Mouse (Mus musculus) E14TG2a.4 (cell line): ENCODE measurements around the gene B4galnt2.

ENCODE experiments used
- H3K27me3 ChIP-seq: 2 replicates; pipeline ENCODE4 v1.6.1; 2014; ENCODE audit warnings: low read length, control low read depth; ENCODE audit not compliant: insufficient read depth
- H3K36me3 ChIP-seq: 2 replicates; pipeline ENCODE4 v1.6.1; 2014; ENCODE audit warnings: low read length, control low read depth; ENCODE audit not compliant: insufficient read depth
- H3K4me1 ChIP-seq: replicated peaks from 2 replicates; pipeline ENCODE4 v1.6.1; 2014; ENCODE audit warnings: low read depth, low read length, control low read depth
- H3K4me3 ChIP-seq: replicated peaks from 2 replicates; pipeline ENCODE4 v1.5.1; 2014; ENCODE audit warnings: mild to moderate bottlenecking, low read length
- H3K9me3 ChIP-seq: 2 replicates; pipeline ENCODE4 v1.6.1; 2014; ENCODE audit warnings: low read length, control low read depth
- CTCF ChIP-seq: conservative IDR thresholded peaks from 2 replicates; pipeline ENCODE4 v1.5.1; 2014; ENCODE audit warnings: low read length
- NANOG ChIP-seq: IDR thresholded peaks from 2 replicates; pipeline ENCODE4 v1.6.1; 2014; ENCODE audit warnings: borderline replicate concordance, low read length, mixed read lengths
- POU5F1 ChIP-seq: IDR thresholded peaks from 2 replicates; pipeline ENCODE4 v1.6.1; 2014; ENCODE audit warnings: low read length, borderline replicate concordance

B4galnt2 gene

DNA sequence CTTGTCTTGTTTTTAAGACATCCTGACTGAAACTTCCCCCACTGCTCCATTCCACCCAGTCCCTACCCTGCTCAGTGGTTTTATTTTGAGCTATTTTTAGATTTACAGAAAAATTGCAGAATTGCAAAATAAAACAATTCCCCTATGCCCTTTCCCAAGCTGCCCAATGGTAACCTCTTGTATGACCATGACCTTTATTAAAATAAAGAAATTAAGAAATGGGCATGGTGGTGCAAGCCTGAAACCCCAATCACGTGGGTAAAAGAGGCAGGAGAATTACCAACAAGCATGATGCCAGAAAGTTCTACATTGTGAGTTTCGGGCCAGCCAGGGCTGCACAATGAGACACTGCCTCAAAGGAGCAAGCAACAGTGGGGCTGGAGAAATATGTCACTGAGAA, 63.8 kb downstream of the B4galnt2 start:
- H3K36me3 ChIP-seq, result no peaks in the 10 kb centered on the region
- H3K9me3 ChIP-seq, result peaks cover 9% of the 10 kb centered on the region
- no peak for TF ChIP-seq CTCF
- TF ChIP-seq POU5F1, result no peak
- no peak for TF ChIP-seq NANOG
- no peaks in the 10 kb centered on the region for H3K4me1 ChIP-seq
- H3K27me3 ChIP-seq, result peaks cover 11% of the 10 kb centered on the region
- H3K4me3 ChIP-seq, result no peak overlapping the region

DNA sequence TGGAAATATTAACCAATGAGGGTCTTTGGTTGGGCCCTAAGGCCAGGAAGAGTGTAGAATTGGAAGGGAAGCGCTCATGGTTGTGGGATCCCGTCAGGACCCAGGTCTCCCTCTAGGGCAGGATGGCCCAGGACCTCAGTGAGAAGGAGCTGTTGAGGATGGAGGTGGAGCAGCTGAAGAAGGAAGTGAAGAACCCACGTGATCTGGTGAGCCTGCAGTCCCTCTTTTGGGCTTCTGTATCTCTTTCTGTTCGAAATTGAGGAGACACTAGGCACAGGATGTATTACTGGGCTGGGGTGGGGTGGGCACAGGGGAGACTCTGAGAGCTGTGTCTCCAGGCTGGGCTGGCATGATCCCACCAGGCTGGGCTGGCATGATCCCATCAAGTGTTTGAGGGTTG, 69.8 kb downstream of the B4galnt2 start:
- Histone ChIP-seq H3K4me3 (no peak overlapping the region), H3K4me1 (peaks cover 37% of the 10 kb centered on the region), H3K9me3 (no peaks in the 10 kb centered on the region; the same call in 1 of the 2 replicates), H3K27me3 (peaks cover 23% of the 10 kb centered on the region), H3K36me3 (no peaks in the 10 kb centered on the region)
- TF ChIP-seq CTCF (no peak), NANOG (no peak), POU5F1 (no peak)

DNA sequence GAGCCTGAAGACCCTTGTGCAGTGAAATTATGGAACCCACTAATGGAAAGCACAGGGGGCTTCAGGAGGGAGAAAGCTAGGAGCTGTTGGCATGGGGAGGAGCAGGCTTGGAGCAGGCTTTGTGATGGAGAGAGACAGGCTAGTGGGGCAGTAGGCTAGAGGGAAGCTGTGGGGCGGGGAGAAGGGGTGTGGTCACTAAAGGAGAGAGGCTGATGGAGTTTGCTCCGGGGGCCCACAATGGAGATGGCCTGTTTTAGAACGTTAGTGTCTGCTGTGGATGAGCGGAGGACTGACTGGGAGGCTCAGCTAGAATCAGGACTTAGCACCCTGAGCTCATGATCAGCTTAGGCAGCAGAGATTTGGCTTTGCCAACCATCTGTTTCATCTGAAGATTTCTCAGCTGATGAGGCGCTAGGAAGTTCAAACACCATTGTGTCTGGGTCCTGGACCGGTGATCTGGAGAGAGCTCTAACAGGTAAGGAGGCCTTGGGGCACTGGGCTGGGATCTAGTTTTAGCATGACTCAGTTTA, 71.2 kb downstream of the B4galnt2 start:
- no peaks in the 10 kb centered on the region; the same call in 1 of the 2 replicates for H3K9me3 ChIP-seq
- H3K27me3 ChIP-seq, result peaks cover 29% of the 10 kb centered on the region
- peak overlapping the region; percentile 41 for H3K4me3 ChIP-seq
- no peaks in the 10 kb centered on the region for H3K36me3 ChIP-seq
- peaks cover 44% of the 10 kb centered on the region for H3K4me1 ChIP-seq
- TF ChIP-seq CTCF, result no peak
- TF ChIP-seq NANOG, result no peak
- TF ChIP-seq POU5F1, result no peak

DNA sequence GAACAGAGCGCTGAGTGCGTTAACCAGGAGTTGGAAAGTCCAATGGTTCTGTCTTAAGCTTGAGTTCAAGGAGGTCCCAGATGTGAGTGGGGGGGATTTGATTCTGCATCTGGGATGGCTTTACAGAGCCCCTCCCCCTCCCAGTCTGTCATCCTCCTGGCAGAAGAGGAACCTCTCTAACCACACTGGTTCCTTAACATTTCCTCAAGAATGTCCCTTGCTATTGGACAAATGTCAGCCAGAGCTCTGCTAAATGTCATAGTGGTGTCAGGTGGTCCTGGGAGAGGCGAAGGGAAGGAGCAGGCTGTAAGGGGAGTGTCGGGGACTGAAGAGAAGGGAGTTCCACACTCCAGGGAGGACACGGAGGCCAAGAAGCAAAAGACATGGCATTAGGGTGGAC, 71.7 kb downstream of the B4galnt2 start:
- peak overlapping the region; percentile 41 for H3K4me3 ChIP-seq
- H3K36me3 ChIP-seq, result no peaks in the 10 kb centered on the region
- H3K4me1 ChIP-seq, result peaks cover 44% of the 10 kb centered on the region
- peaks cover 34% of the 10 kb centered on the region for H3K27me3 ChIP-seq
- TF ChIP-seq POU5F1 (no peak), CTCF (no peak), NANOG (no peak)
- no peaks in the 10 kb centered on the region; the same call in 1 of the 2 replicates for H3K9me3 ChIP-seq

DNA sequence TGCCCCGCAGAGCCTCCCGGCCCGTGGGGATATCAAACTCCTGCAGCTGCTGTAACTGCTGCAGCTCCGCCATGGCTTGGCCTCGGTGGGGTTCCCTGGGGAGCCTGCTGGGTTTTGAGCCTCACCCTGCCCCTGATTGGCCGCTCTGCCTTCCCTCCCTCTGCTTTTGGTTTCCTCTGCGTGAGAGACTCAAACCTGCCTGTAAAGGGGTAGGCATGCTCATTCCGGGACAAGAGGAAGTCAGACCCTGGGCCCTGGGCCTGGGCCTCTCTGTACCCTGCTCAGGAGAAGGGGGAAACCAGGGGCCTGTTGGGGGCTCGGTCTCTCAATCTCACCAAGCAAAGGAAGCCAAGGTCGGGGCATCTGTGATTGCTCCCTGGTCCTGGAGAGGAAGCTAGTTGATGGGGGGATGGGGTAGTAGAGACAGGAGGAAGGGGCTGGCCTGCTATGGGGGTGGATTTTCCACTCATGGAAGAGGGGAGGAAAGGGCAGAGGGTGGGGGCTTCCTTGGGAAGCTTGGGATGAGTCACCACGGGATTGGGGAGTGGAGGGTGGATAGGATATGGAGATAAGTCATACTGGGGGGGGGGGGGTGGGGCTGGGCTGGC, 72.5 kb downstream of the B4galnt2 start, which contains the start of gene Abi3:
TSS of gene Abi3 (minus strand) at position 403 of the 608 bp plus-strand sequence.
- Histone ChIP-seq H3K4me1 (peaks cover 44% of the 10 kb centered on the region), H3K9me3 (no peaks in the 10 kb centered on the region), H3K36me3 (no peaks in the 10 kb centered on the region), H3K4me3 (peak within 1 kb of the TSS; percentile 70), H3K27me3 (peaks cover 42% of the 10 kb centered on the region)
- TF ChIP-seq POU5F1 (no peak), NANOG (no peak), CTCF (no peak)

DNA sequence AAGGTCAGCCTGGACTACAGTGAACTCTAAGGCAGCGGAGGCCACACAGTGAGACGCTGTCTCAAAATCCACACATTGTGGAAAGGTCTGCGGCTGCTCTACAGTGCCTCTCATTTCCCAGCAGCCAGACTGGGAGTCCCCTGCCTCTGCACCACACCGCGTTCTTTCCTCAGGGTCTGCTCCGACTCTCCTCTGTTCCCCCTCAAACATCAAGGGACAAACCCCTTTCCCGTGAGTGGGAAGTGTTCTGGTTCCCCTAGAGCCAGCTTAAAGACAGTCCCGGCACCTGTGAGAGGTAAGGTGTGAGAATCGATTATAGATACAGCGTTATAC, 73.2 kb downstream of the B4galnt2 start:
- peak overlapping the region; percentile 70 for H3K4me3 ChIP-seq
- H3K27me3 ChIP-seq, result peaks cover 49% of the 10 kb centered on the region
- TF ChIP-seq POU5F1, result no peak
- no peak for TF ChIP-seq CTCF
- TF ChIP-seq NANOG, result no peak
- no peaks in the 10 kb centered on the region for H3K9me3 ChIP-seq
- no peaks in the 10 kb centered on the region for H3K36me3 ChIP-seq
- H3K4me1 ChIP-seq, result peaks cover 44% of the 10 kb centered on the region

DNA sequence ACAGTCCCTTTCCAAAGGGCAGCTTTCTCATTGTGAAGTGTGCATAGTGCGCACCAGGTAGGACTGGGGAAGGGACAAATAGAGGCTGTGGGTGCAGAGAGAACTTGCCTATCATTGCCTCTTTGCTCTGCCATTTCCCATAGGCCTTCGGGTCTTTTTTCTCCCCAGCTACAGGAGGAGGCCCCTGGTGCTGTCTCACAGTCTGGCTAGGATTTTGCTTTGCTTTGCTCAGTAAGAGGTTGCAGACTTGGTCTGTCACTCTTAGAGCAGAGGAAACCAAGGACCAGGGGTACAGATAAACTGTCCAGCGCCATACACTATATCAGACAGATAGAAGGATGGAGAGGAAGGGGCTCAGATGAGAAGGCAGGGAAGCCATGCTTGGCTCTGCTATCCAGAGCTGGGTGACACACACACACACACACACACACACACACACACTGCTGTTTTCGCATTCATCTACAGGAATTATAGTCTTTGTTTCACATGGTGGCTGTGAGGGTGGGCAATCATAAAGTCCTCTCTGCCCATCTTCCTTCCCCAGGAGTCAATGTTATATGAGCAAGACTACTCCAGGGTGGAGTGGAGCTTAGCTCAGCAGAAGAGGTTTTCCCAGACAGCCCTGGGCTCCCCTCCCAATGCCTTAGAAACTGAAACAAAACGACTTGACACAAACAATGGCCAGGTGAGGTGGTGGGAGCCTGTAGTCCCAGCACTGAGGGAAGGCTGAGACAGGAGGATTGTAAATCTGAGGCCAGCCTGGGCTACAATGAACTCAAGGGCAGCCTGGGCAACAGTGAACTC, 73.8 kb downstream of the B4galnt2 start:
- H3K27me3 ChIP-seq, result peaks cover 53% of the 10 kb centered on the region
- TF ChIP-seq CTCF (no peak), NANOG (no peak), POU5F1 (no peak)

More for the DNA sequence above, 73.8 kb downstream of the B4galnt2 start:
- H3K9me3 ChIP-seq, result no peaks in the 10 kb centered on the region
- no peaks in the 10 kb centered on the region for H3K36me3 ChIP-seq
- H3K4me3 ChIP-seq, result peak overlapping the region; percentile 70; the same call in 1 of the 2 replicates
- H3K4me1 ChIP-seq, result peaks cover 49% of the 10 kb centered on the region
